Mouse (Mus musculus) small intestine, adult 2 months (tissue): ENCODE results near the gene Ogfrl1.
"Not testable (repeated sequence)": the region's sequence is repeated elsewhere in the genome, so short reads cannot be mapped to it uniquely, and the experiment has no call there.

Source experiments
- CTCF ChIP-seq: fragments of 200-500 bp; IDR thresholded peaks from 2 replicates; pipeline ENCODE4 v1.5.1; 2012; ENCODE audit warnings: low read depth, mild to moderate bottlenecking, control low read depth, inconsistent platforms, low read length, moderate library complexity, mixed read lengths; ENCODE audit not compliant: insufficient replicate concordance, insufficient read length; ENCODE audit errors: extremely low read depth
- POLR2A ChIP-seq: fragments of 200-500 bp; IDR thresholded peaks from 2 replicates; pipeline ENCODE4 v1.6.1; 2012; ENCODE audit warnings: low read depth, mild to moderate bottlenecking, control low read depth, inconsistent platforms, low read length, moderate library complexity

- not testable (repeated sequence) for TF ChIP-seq POLR2A, CTCF
Observed at GRCm38 (mm10) chr1:23394356-23394755, 3.2 kb downstream of the Ogfrl1 start.
